Mouse (Mus musculus): ENCODE measurements around the gene Dnajb9. TPM values are rescaled to one million over a fixed set of nuclear protein-coding genes. Genes with fewer than 3 reads are reported as not detected.

Dnajb9 gene
- polyA plus RNA-seq (2012; ENCODE audit: low replicate concordance): 13.6 and 14.8 TPM in 2 replicates

GRCm38 (mm10) chr12:44209824-44210752 is at the start of gene Dnajb9:
TSS of gene Dnajb9 (minus strand) at chr12:44210326.

GRCm38 (mm10) chr12:44221070-44221469 is 10.9 kb upstream of the Dnajb9 start, which contains the start of gene Pnpla8:
TSS of gene Pnpla8 (plus strand) at chr12:44221370.

Other genes with a start within 250 kb of the Dnajb9 start
- gene Pnpla8, start 11.0 kb upstream of the Dnajb9 start, polyA plus RNA-seq (2012; ENCODE audit: low replicate concordance): 10.1 and 15.5 TPM in 2 replicates
- gene Nrcam, start 118.6 kb upstream of the Dnajb9 start, polyA plus RNA-seq (2012; ENCODE audit: low replicate concordance): 0.02 and 0.07 TPM in 2 replicates